Mouse (Mus musculus): ENCODE measurements around the gene Hoxb2. TPM values are rescaled to one million over a fixed set of nuclear protein-coding genes. Genes with fewer than 3 reads are reported as not detected.

Hoxb2 gene
- polyA plus RNA-seq, 1 experiment from 2014 or later, result 0.11 TPM

GRCm38 (mm10) chr11:96345893-96346806, 4.2 kb upstream of the Hoxb2 start:
- Histone ChIP-seq H3K9ac (ENCODE audit: low read depth, low read length) (no peak overlapping the region), H3K4me3 (ENCODE audit: low read depth, low read length) (no peak overlapping the region), H3K4me2 (ENCODE audit: low read length) (no peak overlapping the region), H3K36me3 (ENCODE audit: control insufficient read depth, insufficient read depth, low read length) (no peaks in the 10 kb centered on the region), H3K27ac (ENCODE audit: low read length) (no peak overlapping the region), H3K9me3 (replicated peaks; ENCODE audit: control insufficient read depth, low read length, poor library complexity, severe bottlenecking) (0 out of 2 replicates have a peak, but pooled peaks cover 2% of the 10 kb centered on the region), H3K27me3 (ENCODE audit: control insufficient read depth, insufficient read depth, low read depth, low read length) (peaks cover 86% of the 10 kb centered on the region), H3K4me1 (ENCODE audit: control insufficient read depth, insufficient read depth, low read length) (peaks cover 3% of the 10 kb centered on the region)
- ATAC-seq, result no peak
- WGBS, result 2% methylated on average over 45 of the region's 45 CpGs

GRCm38 (mm10) chr11:96346916-96347520, 3.3 kb upstream of the Hoxb2 start:
- no peak overlapping the region for H3K4me2 ChIP-seq (ENCODE audit: low read length)
- 5% methylated on average over 5 of the region's 5 CpGs for WGBS
- 0 out of 2 replicates have a peak, but pooled peaks cover 2% of the 10 kb centered on the region for H3K9me3 ChIP-seq (replicated peaks; ENCODE audit: control insufficient read depth, low read length, poor library complexity, severe bottlenecking)
- H3K4me1 ChIP-seq (ENCODE audit: control insufficient read depth, insufficient read depth, low read length), result peaks cover 3% of the 10 kb centered on the region
- no peak overlapping the region for H3K9ac ChIP-seq (ENCODE audit: low read depth, low read length)
- H3K4me3 ChIP-seq (ENCODE audit: low read depth, low read length), result no peak overlapping the region
- no peak overlapping the region for H3K27ac ChIP-seq (ENCODE audit: low read length)
- H3K36me3 ChIP-seq (ENCODE audit: control insufficient read depth, insufficient read depth, low read length), result no peaks in the 10 kb centered on the region
- ATAC-seq, result no peak
- H3K27me3 ChIP-seq (ENCODE audit: control insufficient read depth, insufficient read depth, low read depth, low read length), result peaks cover 86% of the 10 kb centered on the region

GRCm38 (mm10) chr11:96347717-96348116, 2.6 kb upstream of the Hoxb2 start:
- Histone ChIP-seq H3K4me1 (ENCODE audit: control insufficient read depth, insufficient read depth, low read length) (peaks cover 3% of the 10 kb centered on the region), H3K36me3 (ENCODE audit: control insufficient read depth, insufficient read depth, low read length) (no peaks in the 10 kb centered on the region), H3K4me3 (ENCODE audit: low read depth, low read length) (no peak overlapping the region), H3K9me3 (replicated peaks; ENCODE audit: control insufficient read depth, low read length, poor library complexity, severe bottlenecking) (0 out of 2 replicates have a peak, but pooled peaks cover 2% of the 10 kb centered on the region), H3K27ac (ENCODE audit: low read length) (no peak overlapping the region), H3K4me2 (ENCODE audit: low read length) (no peak overlapping the region), H3K27me3 (ENCODE audit: control insufficient read depth, insufficient read depth, low read depth, low read length) (peaks cover 88% of the 10 kb centered on the region), H3K9ac (ENCODE audit: low read depth, low read length) (no peak overlapping the region)
- 2% methylated on average over 4 of the region's 4 CpGs for WGBS
- no peak for ATAC-seq

- H3K9me3 ChIP-seq (replicated peaks; ENCODE audit: control insufficient read depth, low read length, poor library complexity, severe bottlenecking), result 0 out of 2 replicates have a peak, but pooled peaks cover 2% of the 10 kb centered on the region
- no peak overlapping the region for H3K9ac ChIP-seq (ENCODE audit: low read depth, low read length)
- ATAC-seq, result no peak
- WGBS, result 3% methylated on average over 21 of the region's 21 CpGs
- no peak overlapping the region for H3K4me2 ChIP-seq (ENCODE audit: low read length)
- H3K4me1 ChIP-seq (ENCODE audit: control insufficient read depth, insufficient read depth, low read length), result peaks cover 3% of the 10 kb centered on the region
- no peak overlapping the region for H3K4me3 ChIP-seq (ENCODE audit: low read depth, low read length)
- no peaks in the 10 kb centered on the region for H3K36me3 ChIP-seq (ENCODE audit: control insufficient read depth, insufficient read depth, low read length)
- H3K27ac ChIP-seq (ENCODE audit: low read length), result no peak overlapping the region
- peaks cover 87% of the 10 kb centered on the region for H3K27me3 ChIP-seq (ENCODE audit: control insufficient read depth, insufficient read depth, low read depth, low read length)
These were observed 2.0 kb upstream of the Hoxb2 start for GRCm38 (mm10) chr11:96348141-96348928.

GRCm38 (mm10) chr11:96348988-96349387, 1.3 kb upstream of the Hoxb2 start:
- WGBS, result 8% methylated on average over 3 of the region's 3 CpGs
- H3K9me3 ChIP-seq (replicated peaks; ENCODE audit: control insufficient read depth, low read length, poor library complexity, severe bottlenecking), result 0 out of 2 replicates have a peak, but pooled peaks cover 2% of the 10 kb centered on the region
- H3K27ac ChIP-seq (ENCODE audit: low read length), result no peak overlapping the region
- ATAC-seq, result no peak
- peaks cover 3% of the 10 kb centered on the region for H3K4me1 ChIP-seq (ENCODE audit: control insufficient read depth, insufficient read depth, low read length)
- no peaks in the 10 kb centered on the region for H3K36me3 ChIP-seq (ENCODE audit: control insufficient read depth, insufficient read depth, low read length)
- no peak overlapping the region for H3K9ac ChIP-seq (ENCODE audit: low read depth, low read length)
- peaks cover 86% of the 10 kb centered on the region for H3K27me3 ChIP-seq (ENCODE audit: control insufficient read depth, insufficient read depth, low read depth, low read length)
- no peak overlapping the region for H3K4me2 ChIP-seq (ENCODE audit: low read length)
- no peak overlapping the region for H3K4me3 ChIP-seq (ENCODE audit: low read depth, low read length)

GRCm38 (mm10) chr11:96349491-96350340, 609 bp upstream of the Hoxb2 start:
- H3K4me1 ChIP-seq (ENCODE audit: control insufficient read depth, insufficient read depth, low read length), result peaks cover 3% of the 10 kb centered on the region
- no peak for ATAC-seq
- peaks cover 82% of the 10 kb centered on the region for H3K27me3 ChIP-seq (ENCODE audit: control insufficient read depth, insufficient read depth, low read depth, low read length)
- H3K9me3 ChIP-seq (replicated peaks; ENCODE audit: control insufficient read depth, low read length, poor library complexity, severe bottlenecking), result 0 out of 2 replicates have a peak, but pooled peaks cover 2% of the 10 kb centered on the region
- H3K4me3 ChIP-seq (ENCODE audit: low read depth, low read length), result no peak overlapping the region
- H3K4me2 ChIP-seq (ENCODE audit: low read length), result no peak overlapping the region
- WGBS, result 2% methylated on average over 14 of the region's 14 CpGs
- H3K27ac ChIP-seq (ENCODE audit: low read length), result no peak overlapping the region
- no peaks in the 10 kb centered on the region for H3K36me3 ChIP-seq (ENCODE audit: control insufficient read depth, insufficient read depth, low read length)
- no peak overlapping the region for H3K9ac ChIP-seq (ENCODE audit: low read depth, low read length)

- Histone ChIP-seq H3K9ac (ENCODE audit: low read depth, low read length) (no peak overlapping the region), H3K9me3 (replicated peaks; ENCODE audit: control insufficient read depth, low read length, poor library complexity, severe bottlenecking) (0 out of 2 replicates have a peak, but pooled peaks cover 2% of the 10 kb centered on the region), H3K4me2 (ENCODE audit: low read length) (no peak overlapping the region), H3K27me3 (ENCODE audit: control insufficient read depth, insufficient read depth, low read depth, low read length) (peaks cover 76% of the 10 kb centered on the region), H3K4me1 (ENCODE audit: control insufficient read depth, insufficient read depth, low read length) (no peaks in the 10 kb centered on the region), H3K36me3 (ENCODE audit: control insufficient read depth, insufficient read depth, low read length) (no peaks in the 10 kb centered on the region), H3K27ac (ENCODE audit: low read length) (no peak overlapping the region), H3K4me3 (ENCODE audit: low read depth, low read length) (no peak overlapping the region)
- ATAC-seq, result no peak
- WGBS, result 4% methylated on average over 2 of the region's 2 CpGs
These were observed 466 bp downstream of the Hoxb2 start for GRCm38 (mm10) chr11:96350791-96351190.

GRCm38 (mm10) chr11:96351312-96351711, 987 bp downstream of the Hoxb2 start:
- Histone ChIP-seq H3K27me3 (ENCODE audit: control insufficient read depth, insufficient read depth, low read depth, low read length) (peaks cover 76% of the 10 kb centered on the region), H3K27ac (ENCODE audit: low read length) (no peak overlapping the region), H3K9ac (ENCODE audit: low read depth, low read length) (no peak overlapping the region), H3K4me2 (ENCODE audit: low read length) (no peak overlapping the region), H3K4me1 (ENCODE audit: control insufficient read depth, insufficient read depth, low read length) (no peaks in the 10 kb centered on the region), H3K9me3 (replicated peaks; ENCODE audit: control insufficient read depth, low read length, poor library complexity, severe bottlenecking) (0 out of 2 replicates have a peak, but pooled peaks cover 2% of the 10 kb centered on the region), H3K36me3 (ENCODE audit: control insufficient read depth, insufficient read depth, low read length) (no peaks in the 10 kb centered on the region), H3K4me3 (ENCODE audit: low read depth, low read length) (no peak overlapping the region)
- 2% methylated on average over 11 of the region's 11 CpGs for WGBS
- no peak for ATAC-seq

All from midbrain, embryonic 16.5 days (tissue).